Mouse (Mus musculus) cerebellum, adult 2 months (tissue): ENCODE data around the gene Evx2.

Experiments
- CTCF ChIP-seq: fragments of 200-500 bp; IDR thresholded peaks from 2 replicates; pipeline ENCODE4 v1.5.1; 2011; ENCODE audit warnings: low read depth, mild to moderate bottlenecking, control low read depth, low read length, moderate library complexity, borderline replicate concordance; ENCODE audit not compliant: insufficient read depth
- POLR2A ChIP-seq: fragments of 200-500 bp; IDR thresholded peaks from 2 replicates; pipeline ENCODE4 v1.6.1; 2011; ENCODE audit warnings: low read length, control low read depth, borderline replicate concordance; ENCODE audit not compliant: insufficient read depth

DNA sequence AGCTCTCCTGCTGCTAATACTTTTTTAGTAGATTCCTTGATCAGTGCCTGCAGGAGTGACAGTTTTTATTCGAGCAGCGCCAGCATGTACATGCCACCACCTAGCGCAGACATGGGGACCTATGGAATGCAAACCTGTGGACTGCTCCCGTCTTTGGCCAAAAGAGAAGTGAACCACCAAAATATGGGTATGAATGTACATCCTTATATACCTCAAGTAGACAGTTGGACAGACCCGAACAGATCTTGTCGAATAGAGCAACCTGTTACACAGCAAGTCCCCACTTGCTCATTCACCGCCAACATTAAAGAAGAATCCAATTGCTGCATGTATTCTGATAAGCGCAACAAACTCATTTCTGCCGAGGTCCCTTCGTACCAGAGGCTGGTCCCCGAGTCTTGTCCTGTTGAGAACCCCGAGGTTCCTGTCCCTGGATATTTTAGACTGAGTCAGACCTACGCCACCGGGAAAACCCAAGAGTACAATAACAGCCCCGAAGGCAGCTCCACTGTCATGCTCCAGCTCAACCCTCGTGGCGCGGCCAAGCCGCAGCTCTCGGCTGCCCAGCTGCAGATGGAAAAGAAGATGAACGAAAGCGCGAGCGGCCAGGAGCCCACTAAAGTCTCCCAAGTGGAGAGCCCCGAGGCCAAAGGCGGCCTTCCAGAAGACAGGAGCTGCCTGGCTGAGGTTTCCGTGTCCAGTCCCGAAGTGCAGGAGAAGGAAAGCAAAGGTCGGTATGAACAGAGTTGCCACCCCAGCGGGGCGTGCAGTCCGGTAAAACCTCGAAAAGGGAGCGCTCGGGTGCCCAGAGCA is 32.8 kb upstream of the Evx2 start:
- TF ChIP-seq CTCF (no peak), POLR2A (no peak)
